Mouse (Mus musculus) neural tube, embryonic 11.5 days (tissue): ENCODE measurements at regions not wholly inside any gene's neighbourhood (a gene's known extent, or its start where the extent isn't known, plus 50 kb on each side); places are given as distances from the start of the nearest gene placed in this dataset.
"Not testable (repeated sequence)": the region's sequence is repeated elsewhere in the genome, so short reads cannot be mapped to it uniquely, and the experiment has no call there.

Source experiments
- ATAC-seq: fragments of 200-750 bp; cut with Nextera tagmentation; 2 replicates; pipeline ENCODE4 v1.8.0; 2017; ENCODE audit warnings: moderate number of reproducible peaks, mild to moderate bottlenecking, moderate TSS enrichment, moderate library complexity; ENCODE audit not compliant: insufficient read depth, low FRiP score, low TSS enrichment
- DNase-seq: peaks from one replicate; pipeline ENCODE4 v3.0.0-alpha.2; 2015; ENCODE audit warnings: low spot score
- H3K27ac ChIP-seq: fragments of 300-500 bp; sonication (generic); 2 replicates; pipeline ENCODE4 v1.5.1; 2014; ENCODE audit warnings: low read depth, mild to moderate bottlenecking, low read length
- H3K27me3 ChIP-seq: fragments of 300-500 bp; sonication (generic); 2 replicates; pipeline ENCODE4 v1.6.1; 2014; ENCODE audit warnings: mild to moderate bottlenecking, low read length, mixed read lengths; ENCODE audit not compliant: control insufficient read depth, insufficient read depth
- H3K36me3 ChIP-seq: fragments of 300-500 bp; sonication (generic); 2 replicates; pipeline ENCODE4 v1.6.1; 2014; ENCODE audit warnings: mild to moderate bottlenecking, low read length, moderate library complexity, mixed read lengths; ENCODE audit not compliant: control insufficient read depth, insufficient read depth
- H3K4me1 ChIP-seq: fragments of 300-500 bp; sonication (generic); 2 replicates; pipeline ENCODE4 v1.6.1; 2014; ENCODE audit warnings: low read length, mixed read lengths; ENCODE audit not compliant: control insufficient read depth, insufficient read depth
- H3K4me2 ChIP-seq: fragments of 300-500 bp; sonication (generic); 2 replicates; pipeline ENCODE4 v1.6.1; 2014; ENCODE audit warnings: low read depth, mild to moderate bottlenecking, moderate library complexity
- H3K4me3 ChIP-seq: fragments of 300-500 bp; sonication (generic); 2 replicates; pipeline ENCODE4 v1.5.1; 2014; ENCODE audit warnings: low read depth, low read length
- H3K9ac ChIP-seq: fragments of 300-500 bp; sonication (generic); 2 replicates; pipeline ENCODE4 v1.6.1; 2014; ENCODE audit warnings: mild to moderate bottlenecking, low read length
- H3K9me3 ChIP-seq: fragments of 300-500 bp; sonication (generic); 2 replicates; pipeline ENCODE4 v1.6.1; 2016; ENCODE audit warnings: low read length; ENCODE audit not compliant: control insufficient read depth
- WGBS: fragments of 180-500 bp; shearing (Covaris S2); extraction: QIAGEN DNeasy Blood & Tissue Kit; methylation state at CpG from one replicate; pipeline ENCODE4 v1.1.7; 2014; 5-methylcytosine and 5-hydroxymethylcytosine counted together

- no peak overlapping the region for H3K27ac ChIP-seq
- WGBS: 84% methylated on average over 8 of the region's 8 CpGs
- H3K27me3 ChIP-seq: no peaks in the 10 kb centered on the region
- no peak overlapping the region for H3K4me3 ChIP-seq
- no peaks in the 10 kb centered on the region for H3K9me3 ChIP-seq
- H3K9ac ChIP-seq: no peak overlapping the region
- no peak overlapping the region for H3K4me2 ChIP-seq
- no peak for DNase-seq
- no peaks in the 10 kb centered on the region for H3K36me3 ChIP-seq
- no peaks in the 10 kb centered on the region for H3K4me1 ChIP-seq
- ATAC-seq: no peak
Measured at GRCm38 (mm10) chr9:83728428-83728827, 77.6 kb downstream of the Elovl4 start.

- H3K9ac ChIP-seq: no peak overlapping the region
- no peaks in the 10 kb centered on the region for H3K36me3 ChIP-seq
- H3K4me2 ChIP-seq: peak overlapping the region; percentile 47
- 13% methylated on average over 14 of the region's 14 CpGs for WGBS
- ATAC-seq: peak; percentile 89
- peak; percentile 80 for DNase-seq
- no peaks in the 10 kb centered on the region for H3K4me1 ChIP-seq
- no peak overlapping the region for H3K27ac ChIP-seq
- peak overlapping the region; percentile 10; the same call in 1 of the 2 replicates for H3K4me3 ChIP-seq
- H3K9me3 ChIP-seq: no peaks in the 10 kb centered on the region
- no peaks in the 10 kb centered on the region for H3K27me3 ChIP-seq
Measured at GRCm38 (mm10) chr9:83727462-83728189, 78.5 kb downstream of the Elovl4 start.

GRCm38 (mm10) chr9:83726979-83727378 is 79.1 kb downstream of the Elovl4 start:
- H3K27ac ChIP-seq: no peak overlapping the region
- H3K27me3 ChIP-seq: no peaks in the 10 kb centered on the region
- 51% methylated on average over 16 of the region's 16 CpGs for WGBS
- peak overlapping the region; percentile 47 for H3K4me2 ChIP-seq
- H3K4me1 ChIP-seq: no peaks in the 10 kb centered on the region
- H3K9me3 ChIP-seq: no peaks in the 10 kb centered on the region
- H3K9ac ChIP-seq: no peak overlapping the region
- ATAC-seq: 0 out of 2 replicates have a peak, but pooled peaks have one; percentile 29
- no peak for DNase-seq
- H3K36me3 ChIP-seq: no peaks in the 10 kb centered on the region
- H3K4me3 ChIP-seq: peak overlapping the region; percentile 10; the same call in 1 of the 2 replicates

GRCm38 (mm10) chr9:83726105-83726504 is 80.0 kb downstream of the Elovl4 start:
- H3K27ac ChIP-seq: no peak overlapping the region
- no peaks in the 10 kb centered on the region for H3K27me3 ChIP-seq
- no peaks in the 10 kb centered on the region for H3K36me3 ChIP-seq
- H3K9me3 ChIP-seq: no peaks in the 10 kb centered on the region
- H3K4me3 ChIP-seq: no peak overlapping the region
- no peak for ATAC-seq
- H3K4me2 ChIP-seq: no peak overlapping the region
- H3K4me1 ChIP-seq: no peaks in the 10 kb centered on the region
- 67% methylated on average over 9 of the region's 9 CpGs for WGBS
- DNase-seq: no peak
- no peak overlapping the region for H3K9ac ChIP-seq

- Histone ChIP-seq H3K4me1 (no peaks in the 10 kb centered on the region), H3K27me3 (no peaks in the 10 kb centered on the region), H3K9me3 (no peaks in the 10 kb centered on the region), H3K36me3 (no peaks in the 10 kb centered on the region), H3K4me2 (no peak overlapping the region), H3K27ac (no peak overlapping the region), H3K4me3 (no peak overlapping the region), H3K9ac (no peak overlapping the region)
- no peak for DNase-seq
- WGBS: 87% methylated on average over 8 of the region's 8 CpGs
- ATAC-seq: no peak
Measured at GRCm38 (mm10) chr9:83725545-83725944, 80.5 kb downstream of the Elovl4 start.

- DNase-seq (no peak), ATAC-seq (no peak)
- H3K27ac ChIP-seq: no peak overlapping the region
- H3K9me3 ChIP-seq: no peaks in the 10 kb centered on the region
- no peak overlapping the region for H3K4me3 ChIP-seq
- WGBS: 72% methylated on average over 2 of the region's 2 CpGs
- no peak overlapping the region for H3K9ac ChIP-seq
- H3K27me3 ChIP-seq: no peaks in the 10 kb centered on the region
- H3K36me3 ChIP-seq: no peaks in the 10 kb centered on the region
- no peak overlapping the region for H3K4me2 ChIP-seq
- no peaks in the 10 kb centered on the region for H3K4me1 ChIP-seq
Measured at GRCm38 (mm10) chr9:83720982-83721381, 85.1 kb downstream of the Elovl4 start.

GRCm38 (mm10) chr9:83719811-83720210 is 86.3 kb downstream of the Elovl4 start:
- 69% methylated on average over 4 of the region's 4 CpGs for WGBS

GRCm38 (mm10) chr9:83718084-83718483 is 88.0 kb downstream of the Elovl4 start:
- not testable (repeated sequence) for DNase-seq, H3K9me3 ChIP-seq, H3K27me3 ChIP-seq, H3K36me3 ChIP-seq, ATAC-seq, H3K27ac ChIP-seq, H3K4me2 ChIP-seq, H3K9ac ChIP-seq, H3K4me1 ChIP-seq, H3K4me3 ChIP-seq
- 89% methylated on average over 2 of the region's 2 CpGs for whole genome bisulfite sequencing

More at GRCm38 (mm10) chr9:83719811-83720210, 86.3 kb downstream of the Elovl4 start:
- Histone ChIP-seq H3K27ac (no peak overlapping the region), H3K9ac (no peak overlapping the region), H3K4me1 (no peaks in the 10 kb centered on the region), H3K27me3 (no peaks in the 10 kb centered on the region), H3K9me3 (no peaks in the 10 kb centered on the region), H3K4me3 (no peak overlapping the region), H3K36me3 (no peaks in the 10 kb centered on the region), H3K4me2 (no peak overlapping the region)
- DNase-seq (no peak), ATAC-seq (no peak)

- DNase-seq: no peak
- Histone ChIP-seq H3K4me3 (no peak overlapping the region), H3K27me3 (no peaks in the 10 kb centered on the region), H3K27ac (no peak overlapping the region), H3K4me1 (no peaks in the 10 kb centered on the region), H3K4me2 (no peak overlapping the region), H3K9ac (no peak overlapping the region), H3K9me3 (no peaks in the 10 kb centered on the region), H3K36me3 (no peaks in the 10 kb centered on the region)
- 70% methylated on average over 5 of the region's 5 CpGs for WGBS
- no peak for ATAC-seq
Measured at GRCm38 (mm10) chr9:83716101-83716763, 89.8 kb downstream of the Elovl4 start.
